Mouse (Mus musculus) gastrocnemius, adult 18-20 months (tissue): Measurements from ENCODE around the gene Umps. TPM values are rescaled to one million over a fixed set of nuclear protein-coding genes. Genes with fewer than 3 reads are reported as not detected.

Experiments
- DNase-seq: peaks from one replicate; pipeline ENCODE4 v3.0.0; 2021; ENCODE audit warnings: low spot score
- total RNA-seq, 2 experiments: library from RNA; stranded (reverse); gene quantifications; 2 replicates each; pipeline ENCODE4 v1.2.3; 2021

Umps gene
- total RNA-seq, 2 experiments from 2014 or later = 5.8 to 6.8 TPM

GRCm38 (mm10) chr16:33963509-33963908 is 3.3 kb downstream of the Umps start:
- DNase-seq = no peak

DNA sequence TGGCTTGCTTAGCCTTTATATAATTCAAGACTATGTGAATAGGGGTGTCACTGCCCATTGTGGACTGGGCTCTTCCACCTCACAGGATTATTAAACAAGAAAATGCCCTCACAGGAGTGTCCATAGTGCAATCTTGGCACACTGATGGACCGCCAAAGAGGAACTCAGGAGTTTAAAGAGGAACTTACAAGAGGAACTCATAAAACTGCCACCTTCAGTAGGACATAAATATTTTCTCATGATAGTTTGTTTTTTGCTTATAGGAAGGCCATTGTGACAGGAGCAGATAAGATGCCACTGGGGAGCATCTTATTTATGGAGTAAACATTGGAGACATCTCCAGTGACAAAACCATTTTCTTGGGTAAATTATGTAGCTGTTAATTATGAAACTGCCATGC is 12.0 kb downstream of the Umps start:
- no peak for DNase-seq

GRCm38 (mm10) chr16:33953008-33953407 is 13.8 kb downstream of the Umps start:
- DNase-seq = no peak

DNA sequence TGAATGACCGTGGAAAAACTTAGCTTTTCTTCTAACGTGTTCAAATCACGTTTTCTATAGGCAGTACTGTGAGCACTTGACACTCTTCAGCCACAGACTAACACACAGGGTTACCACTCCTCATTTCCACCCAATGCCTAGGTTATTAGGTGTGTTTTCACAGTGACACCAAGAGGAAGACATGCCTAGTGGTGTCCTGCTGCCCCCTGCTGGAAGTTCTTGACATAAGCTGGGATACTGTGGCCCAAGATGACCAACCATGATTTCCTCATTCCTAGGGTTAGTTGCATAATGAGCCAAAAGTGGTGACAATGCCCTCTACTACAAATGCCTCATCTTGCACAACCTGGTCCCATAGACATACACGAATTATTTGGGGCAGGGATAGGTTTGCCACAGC is 16.0 kb downstream of the Umps start:
- peak; percentile 91 for DNase-seq

- DNase-seq = no peak
Observed at GRCm38 (mm10) chr16:33950386-33950785, 16.5 kb downstream of the Umps start.

DNA sequence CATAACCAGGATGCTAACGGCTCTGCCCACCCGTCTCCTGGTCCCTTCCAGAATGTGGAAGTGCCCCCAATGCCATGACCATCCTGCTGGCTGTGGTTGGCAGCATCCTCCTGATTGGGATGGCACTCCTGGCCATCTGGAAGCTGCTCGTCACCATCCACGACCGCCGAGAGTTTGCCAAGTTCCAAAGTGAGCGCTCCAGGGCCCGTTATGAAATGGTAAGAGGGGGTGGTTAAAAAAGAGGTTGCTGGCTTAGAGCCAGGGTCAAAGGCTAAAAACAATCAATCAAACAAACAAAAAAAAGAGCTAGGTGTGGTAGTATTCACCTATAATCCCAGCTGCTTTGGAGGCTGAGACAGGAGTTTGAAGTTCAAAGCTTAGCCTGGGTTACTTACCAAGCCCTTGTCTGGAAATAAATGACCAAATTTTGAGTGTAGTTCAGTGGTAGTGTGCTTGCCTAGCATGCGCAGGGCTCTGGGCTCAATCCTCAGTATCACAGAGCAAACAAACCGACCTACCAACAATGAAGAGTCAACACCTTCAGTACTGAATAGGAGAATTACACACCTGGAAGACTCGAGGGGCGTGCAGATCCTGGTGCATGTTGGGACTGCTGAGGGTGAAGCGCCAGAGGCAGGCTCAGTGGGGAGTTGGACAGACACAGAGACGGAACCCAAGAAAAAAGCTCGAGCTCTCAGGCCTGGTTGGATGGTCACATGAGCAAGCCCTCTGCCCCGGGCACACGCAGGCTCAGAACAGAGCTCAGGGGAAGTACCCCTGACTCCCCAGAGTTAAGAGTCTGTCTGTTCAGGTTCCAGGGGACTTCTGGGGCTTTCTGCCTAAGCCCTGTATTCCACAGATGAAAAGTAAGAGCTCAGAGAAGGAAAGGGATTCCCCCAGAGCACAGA is 18.9 kb downstream of the Umps start:
- DNase-seq = no peak

DNA sequence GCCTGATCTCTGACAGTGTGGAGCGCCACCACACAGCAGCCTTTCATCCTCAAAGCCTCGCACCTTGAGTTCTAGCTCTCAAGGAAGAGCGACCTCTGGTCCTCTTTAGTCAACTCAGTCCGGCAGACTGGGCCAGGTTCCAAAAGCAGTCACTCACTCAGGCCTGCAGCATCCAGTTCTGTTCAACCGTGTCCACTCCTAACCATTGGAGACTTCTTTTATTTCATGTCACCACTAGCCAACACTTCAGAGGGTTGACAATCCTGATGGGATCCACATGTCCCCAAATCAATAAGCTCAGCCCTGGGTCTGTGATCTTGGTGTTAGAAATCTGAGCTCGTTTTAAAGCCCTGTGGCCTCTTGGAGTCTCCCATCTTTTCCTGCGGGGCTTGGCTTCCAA is 20.8 kb downstream of the Umps start:
- no peak for DNase-seq

GRCm38 (mm10) chr16:33944772-33945171 is 22.1 kb downstream of the Umps start:
- DNase-seq = no peak

GRCm38 (mm10) chr16:33944126-33944525 is 22.7 kb downstream of the Umps start:
- no peak for DNase-seq

DNA sequence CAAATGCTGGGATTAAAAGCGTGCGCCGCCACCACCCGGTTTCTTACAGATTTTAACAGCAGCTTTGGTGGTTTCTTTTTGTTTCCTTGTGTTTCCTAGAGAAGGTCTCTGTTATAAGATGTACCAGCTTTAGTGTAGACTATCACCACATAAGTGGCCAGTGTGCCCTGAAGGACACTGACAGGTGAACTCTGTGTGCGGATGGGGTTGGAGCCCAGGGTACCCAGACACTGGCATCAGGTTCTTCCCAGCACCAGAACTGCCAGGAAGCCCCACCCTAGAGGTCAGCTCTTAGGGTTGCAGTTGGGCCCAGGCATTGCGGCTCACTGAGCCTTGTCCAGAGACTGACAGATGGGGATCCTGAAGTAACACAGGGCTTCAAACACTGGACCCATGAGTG is 23.4 kb downstream of the Umps start:
- DNase-seq = no peak

DNA sequence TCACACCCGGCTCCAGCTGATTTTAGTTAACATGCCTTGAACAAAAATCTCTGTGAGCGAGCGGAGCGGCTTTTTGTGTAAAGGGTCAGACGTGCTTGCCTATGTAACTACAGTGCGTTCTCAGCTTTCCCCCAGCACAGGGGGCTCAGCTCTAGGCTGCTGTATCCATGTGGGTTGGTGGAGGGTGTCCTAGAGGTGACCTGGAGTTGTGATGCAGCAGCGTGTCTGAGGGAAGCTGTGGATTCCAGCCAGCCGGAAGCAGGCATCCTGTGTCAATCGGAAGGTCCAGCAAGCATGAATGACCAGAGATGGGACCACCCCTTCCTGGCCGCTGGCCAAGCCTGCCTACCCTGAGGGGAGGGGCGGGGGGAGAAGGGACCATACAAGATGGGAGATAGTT is 24.5 kb downstream of the Umps start:
- DNase-seq = no peak

GRCm38 (mm10) chr16:33941271-33941781 is 25.5 kb downstream of the Umps start:
- peak; percentile 89 for DNase-seq

GRCm38 (mm10) chr16:33940095-33940494 is 26.7 kb downstream of the Umps start:
- DNase-seq = no peak

GRCm38 (mm10) chr16:33939636-33940035 is 27.2 kb downstream of the Umps start:
- no peak for DNase-seq

- no peak for DNase-seq
Observed at GRCm38 (mm10) chr16:33939133-33939531, 27.7 kb downstream of the Umps start.

DNA sequence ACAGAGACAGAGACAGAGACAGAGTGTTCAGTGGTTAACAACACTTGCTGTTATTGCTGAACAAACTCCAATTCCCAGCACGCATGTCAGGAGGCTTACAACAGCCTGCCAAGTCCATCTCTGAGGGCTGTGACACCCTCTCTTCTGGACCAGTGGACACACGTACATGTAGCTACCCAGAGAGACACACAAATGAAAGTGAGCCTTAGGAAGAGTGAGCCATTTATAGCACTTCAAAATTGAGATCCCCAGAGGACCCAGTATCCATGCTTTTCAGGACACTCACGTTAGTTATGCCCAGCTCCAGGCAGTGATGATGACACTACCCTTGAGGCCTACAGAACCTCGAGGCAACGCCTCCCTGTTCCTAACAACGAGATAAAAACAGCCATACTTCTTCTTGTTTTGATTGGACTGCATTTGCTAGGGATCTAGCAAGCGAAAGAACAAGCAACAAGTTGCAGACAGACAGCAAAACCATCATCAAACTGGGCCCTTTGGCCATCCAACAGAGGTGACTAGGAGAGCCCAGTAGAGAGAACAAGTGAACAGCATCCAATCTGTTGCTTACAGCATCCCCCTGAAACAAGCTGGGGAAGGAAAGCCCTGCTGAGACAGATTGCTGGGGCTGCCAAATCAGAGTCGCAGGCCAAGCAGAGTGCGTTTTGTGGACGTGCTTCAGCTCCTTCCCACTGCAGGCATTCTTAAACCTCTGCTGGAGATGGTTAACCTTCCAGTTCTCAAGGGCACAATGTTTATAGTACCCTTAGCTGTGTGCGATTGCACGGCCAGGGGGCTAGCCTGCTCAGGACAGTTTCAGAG is 28.3 kb downstream of the Umps start:
- no peak for DNase-seq

GRCm38 (mm10) chr16:33937567-33937966 is 29.3 kb downstream of the Umps start:
- DNase-seq = peak; percentile 88

DNA sequence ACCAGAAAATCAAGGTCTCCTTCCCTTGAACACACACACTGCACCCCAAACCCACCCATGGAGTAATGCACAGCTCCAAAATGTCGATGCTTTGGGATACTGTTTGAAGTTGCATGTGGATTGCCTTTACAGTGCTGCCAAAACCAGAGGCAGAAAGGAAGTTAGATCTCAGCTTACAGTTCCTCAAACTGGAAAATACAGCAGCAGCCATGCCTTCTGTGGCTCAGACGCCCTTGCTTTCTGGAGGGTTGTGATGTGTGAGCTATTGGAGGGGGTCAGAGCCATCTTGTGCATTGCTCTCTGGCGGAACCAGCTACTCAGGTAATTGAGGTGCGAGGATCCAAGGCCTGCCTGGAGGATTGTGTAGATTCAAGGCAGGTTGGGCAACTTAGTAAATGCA is 30.0 kb downstream of the Umps start:
- no peak for DNase-seq

DNA sequence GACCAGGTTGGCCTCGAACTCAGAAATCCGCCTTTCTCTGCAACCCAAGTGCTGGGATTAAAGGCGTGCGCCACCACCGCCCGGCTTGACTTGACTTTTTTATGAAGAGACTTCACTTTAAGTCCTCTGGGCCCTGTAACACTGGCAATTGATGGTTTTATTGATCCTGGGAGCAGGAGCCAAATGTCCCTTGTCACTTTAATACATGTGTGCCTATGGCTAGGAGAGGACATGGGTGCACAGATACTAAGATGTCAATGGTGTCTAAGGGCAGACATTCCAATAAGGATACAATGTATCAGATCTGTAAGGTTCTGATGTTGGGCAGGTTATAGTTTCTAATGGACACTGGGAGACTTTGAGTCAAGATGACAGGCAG is 31.4 kb downstream of the Umps start:
- DNase-seq = no peak

DNA sequence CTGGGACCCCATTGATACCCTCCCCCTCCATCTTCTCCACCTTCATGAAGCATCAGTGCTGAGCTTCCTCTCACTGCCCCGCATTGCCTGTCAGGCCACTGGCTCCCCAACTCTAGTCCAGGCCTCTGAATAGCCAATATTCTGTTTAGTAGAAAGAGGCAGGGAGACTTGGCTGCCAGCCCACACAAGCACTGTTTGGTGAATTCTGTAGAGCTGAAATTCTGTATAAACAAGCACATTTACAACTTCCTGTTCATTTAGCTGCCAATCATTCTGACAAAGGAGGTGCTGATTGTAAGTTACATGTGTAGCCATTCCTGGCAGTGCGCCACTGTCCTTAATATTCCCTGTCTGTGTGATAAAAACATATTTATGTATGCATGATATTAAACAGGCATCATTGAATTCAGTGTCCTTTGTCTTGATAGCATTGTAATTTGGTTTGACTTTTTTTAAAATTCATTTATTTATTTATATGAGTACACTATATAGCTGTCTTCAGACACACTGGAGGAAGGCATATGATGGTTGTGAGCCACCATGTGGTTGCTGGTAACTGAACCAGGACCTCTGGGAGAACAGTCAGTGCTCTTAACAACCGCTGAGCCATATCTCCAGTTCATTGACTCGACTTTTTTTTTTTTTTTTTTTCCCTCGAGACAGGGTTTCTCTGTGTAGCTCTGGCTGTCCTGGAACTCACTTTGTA is 32.0 kb downstream of the Umps start:
- no peak for DNase-seq

- DNase-seq = no peak
Observed at GRCm38 (mm10) chr16:33933411-33933810, 33.4 kb downstream of the Umps start.

- DNase-seq = no peak
Observed at GRCm38 (mm10) chr16:33932126-33932525, 34.7 kb downstream of the Umps start.
